Mouse (Mus musculus) neural tube, embryonic 10.5 days (tissue): ENCODE data around the gene Grip1.

Source experiments
- DNase-seq: peaks from one replicate; pipeline ENCODE4 v3.0.0-alpha.2; 2017; ENCODE audit warnings: low spot score; ENCODE audit errors: extremely low spot score

The Grip1 gene

GRCm38 (mm10) chr10:119660677-119661353, 207.2 kb downstream of the Grip1 start:
- DNase-seq = no peak

DNA sequence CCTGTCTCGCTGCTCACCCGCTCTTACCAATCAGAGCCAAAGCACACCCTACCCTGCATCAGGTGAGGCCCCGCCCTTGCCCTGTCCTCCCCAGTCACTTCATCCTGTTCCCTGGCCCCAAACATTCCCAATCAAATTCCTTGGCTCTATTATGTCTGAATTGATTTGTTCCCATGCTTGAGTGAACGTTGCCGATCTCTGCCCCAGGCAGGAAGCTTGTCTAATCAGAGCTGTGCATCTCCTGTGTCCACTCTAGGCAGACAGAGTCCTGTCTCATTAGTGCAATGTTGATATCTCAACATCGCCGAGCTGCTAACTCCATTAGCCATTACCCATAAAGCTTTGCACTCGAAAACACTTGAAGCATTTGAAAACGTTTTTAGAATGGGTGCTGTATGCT, 210.0 kb downstream of the Grip1 start:
- DNase-seq = no peak

GRCm38 (mm10) chr10:119666386-119666785, 212.8 kb downstream of the Grip1 start:
- DNase-seq = no peak

DNA sequence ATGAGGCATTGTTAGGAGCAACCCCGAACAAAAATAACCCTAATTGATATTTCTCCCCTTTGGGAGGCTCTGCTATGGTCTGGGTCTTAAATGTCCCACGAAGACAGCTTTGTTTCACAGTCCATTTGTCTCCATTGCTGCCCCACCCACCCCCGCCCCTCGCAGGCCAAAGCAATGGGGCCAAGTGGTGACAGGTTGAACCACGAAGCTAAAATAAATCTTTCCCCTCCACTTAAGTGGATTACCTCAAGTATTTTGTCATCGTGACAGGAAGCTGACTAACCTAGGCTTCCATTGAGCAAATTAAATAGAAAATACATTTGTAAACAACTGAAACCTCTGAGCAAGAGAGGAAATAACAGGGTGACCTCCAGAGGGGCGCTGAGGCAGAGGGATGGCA, 216.8 kb downstream of the Grip1 start:
- no peak for DNase-seq

GRCm38 (mm10) chr10:119684377-119684826, 230.8 kb downstream of the Grip1 start:
- DNase-seq = no peak

GRCm38 (mm10) chr10:119691358-119692083, 237.9 kb downstream of the Grip1 start:
- DNase-seq = peak; percentile 71

DNA sequence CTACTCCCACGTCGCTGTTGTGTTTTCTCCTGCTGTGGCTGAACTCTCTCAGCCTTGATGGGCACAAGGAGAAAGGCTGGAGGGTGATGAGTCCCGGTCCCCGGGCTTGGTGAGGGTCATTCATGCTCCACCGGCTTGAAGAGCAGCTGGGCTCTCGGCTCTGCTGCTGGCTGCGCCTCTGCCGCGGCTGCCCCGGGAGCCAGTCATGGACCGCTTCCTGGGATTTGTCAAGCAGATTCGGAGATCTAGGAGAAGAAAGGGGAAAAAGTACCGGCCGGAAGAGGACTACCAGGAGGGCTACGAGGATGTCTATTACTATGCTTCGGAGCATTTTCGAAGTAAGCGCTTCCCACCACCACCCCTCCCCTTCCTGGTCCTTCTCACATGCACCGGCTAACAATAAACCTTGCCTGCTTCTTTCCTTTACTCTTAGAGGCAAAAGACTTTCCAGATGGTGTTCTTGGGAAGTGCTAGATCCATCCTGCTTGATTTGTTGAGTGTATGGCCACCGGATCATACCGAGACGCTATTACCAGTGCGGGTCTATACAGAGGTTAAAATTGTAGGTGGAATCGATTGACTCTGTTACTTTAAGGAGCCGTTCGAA, 238.8 kb downstream of the Grip1 start:
- DNase-seq = peak; percentile 64

DNA sequence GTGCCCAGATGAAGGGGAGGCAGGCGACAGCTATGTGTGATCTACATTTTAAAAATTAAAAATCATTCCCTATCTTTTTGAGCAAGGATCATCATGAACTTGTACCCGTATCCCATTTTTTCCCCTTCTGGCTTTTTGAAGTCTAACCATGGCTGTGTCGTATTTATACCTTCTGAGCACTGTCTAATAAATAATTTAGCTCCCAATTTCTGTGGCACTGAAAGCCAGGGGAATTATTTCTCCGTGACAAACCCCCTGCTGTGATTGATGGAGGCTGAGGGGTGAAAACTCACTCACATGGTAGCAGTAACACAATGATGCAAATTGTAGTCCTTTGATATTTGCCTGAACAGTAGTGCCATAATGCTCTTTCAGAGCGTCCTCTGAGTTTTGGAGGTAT, 239.8 kb downstream of the Grip1 start:
- no peak for DNase-seq

DNA sequence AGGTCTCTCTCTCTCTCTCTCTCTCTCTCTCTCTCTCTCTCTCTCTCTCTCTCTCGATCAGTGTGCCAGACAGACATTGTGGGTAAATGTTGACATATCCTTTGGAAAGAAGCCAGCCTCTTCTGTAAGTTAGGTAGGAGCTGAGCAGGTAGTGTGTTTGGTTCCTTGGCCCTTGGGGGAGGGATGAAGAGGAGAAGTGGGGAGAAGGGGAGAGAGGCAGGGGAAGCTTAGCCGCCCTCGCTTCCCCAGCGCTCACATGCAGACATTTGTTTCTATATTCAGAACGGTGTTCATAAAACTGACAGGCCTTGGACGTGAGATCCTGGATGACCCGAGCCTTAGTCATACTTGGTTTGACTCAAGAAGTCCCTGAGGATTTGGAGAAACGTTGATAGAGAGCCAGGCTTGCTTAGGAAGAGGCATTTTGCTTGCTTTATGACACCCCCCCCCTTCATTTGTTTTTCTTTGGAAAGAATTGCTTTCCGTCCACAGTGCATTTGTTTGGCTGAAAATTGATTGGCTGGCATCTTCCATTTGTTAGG, 243.7 kb downstream of the Grip1 start:
- no peak for DNase-seq

- no peak for DNase-seq
Observed at GRCm38 (mm10) chr10:119705348-119705747, 251.7 kb downstream of the Grip1 start.

- no peak for DNase-seq
Observed at GRCm38 (mm10) chr10:119706281-119706680, 252.7 kb downstream of the Grip1 start.

GRCm38 (mm10) chr10:119706983-119707382, 253.4 kb downstream of the Grip1 start:
- no peak for DNase-seq

GRCm38 (mm10) chr10:119721887-119722286, 268.3 kb downstream of the Grip1 start:
- DNase-seq = no peak

GRCm38 (mm10) chr10:119722471-119722870, 268.8 kb downstream of the Grip1 start:
- DNase-seq = no peak

DNA sequence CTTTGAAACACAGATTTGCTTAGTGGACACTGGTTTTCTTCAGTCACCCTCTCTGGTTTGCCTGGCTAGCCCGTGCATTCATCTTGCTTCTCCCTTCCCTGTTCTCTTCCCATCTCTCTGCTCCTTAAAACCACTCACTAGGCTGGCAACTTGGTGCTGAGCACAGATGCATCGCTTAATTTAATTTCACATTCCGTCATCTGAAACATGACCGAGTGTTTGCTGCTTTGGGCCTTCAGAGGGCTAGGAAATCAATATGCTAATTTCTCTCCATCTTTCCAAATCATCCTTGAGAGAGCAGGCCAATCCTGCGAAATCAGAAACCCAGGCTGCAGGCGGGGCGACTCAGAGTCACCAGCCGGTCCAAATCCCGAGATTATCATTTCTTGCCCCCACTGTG, 270.0 kb downstream of the Grip1 start:
- no peak for DNase-seq

- DNase-seq = no peak
Observed at GRCm38 (mm10) chr10:119725363-119725762, 271.7 kb downstream of the Grip1 start.

GRCm38 (mm10) chr10:119725966-119726365, 272.3 kb downstream of the Grip1 start:
- DNase-seq = no peak

DNA sequence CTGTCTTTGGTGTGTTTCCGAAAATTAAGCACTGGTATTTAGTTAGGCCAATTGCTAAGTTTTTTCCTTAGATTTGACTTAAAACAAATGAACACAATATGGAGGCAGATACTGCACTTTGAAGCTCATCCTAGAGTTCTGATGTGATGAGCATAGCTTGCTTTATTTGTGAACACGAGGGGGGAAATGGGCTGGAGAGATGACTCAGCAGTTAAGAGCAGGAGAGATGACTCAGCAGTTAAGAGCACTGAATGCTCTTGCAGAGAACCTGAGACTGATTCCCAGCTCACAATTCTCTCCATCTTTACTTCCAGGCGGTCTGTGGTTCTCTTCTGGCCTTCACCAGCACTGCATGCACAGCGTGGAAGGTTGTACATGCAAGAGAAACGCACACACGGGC, 273.3 kb downstream of the Grip1 start:
- DNase-seq = no peak

- no peak for DNase-seq
Observed at GRCm38 (mm10) chr10:119730206-119730605, 276.6 kb downstream of the Grip1 start.

DNA sequence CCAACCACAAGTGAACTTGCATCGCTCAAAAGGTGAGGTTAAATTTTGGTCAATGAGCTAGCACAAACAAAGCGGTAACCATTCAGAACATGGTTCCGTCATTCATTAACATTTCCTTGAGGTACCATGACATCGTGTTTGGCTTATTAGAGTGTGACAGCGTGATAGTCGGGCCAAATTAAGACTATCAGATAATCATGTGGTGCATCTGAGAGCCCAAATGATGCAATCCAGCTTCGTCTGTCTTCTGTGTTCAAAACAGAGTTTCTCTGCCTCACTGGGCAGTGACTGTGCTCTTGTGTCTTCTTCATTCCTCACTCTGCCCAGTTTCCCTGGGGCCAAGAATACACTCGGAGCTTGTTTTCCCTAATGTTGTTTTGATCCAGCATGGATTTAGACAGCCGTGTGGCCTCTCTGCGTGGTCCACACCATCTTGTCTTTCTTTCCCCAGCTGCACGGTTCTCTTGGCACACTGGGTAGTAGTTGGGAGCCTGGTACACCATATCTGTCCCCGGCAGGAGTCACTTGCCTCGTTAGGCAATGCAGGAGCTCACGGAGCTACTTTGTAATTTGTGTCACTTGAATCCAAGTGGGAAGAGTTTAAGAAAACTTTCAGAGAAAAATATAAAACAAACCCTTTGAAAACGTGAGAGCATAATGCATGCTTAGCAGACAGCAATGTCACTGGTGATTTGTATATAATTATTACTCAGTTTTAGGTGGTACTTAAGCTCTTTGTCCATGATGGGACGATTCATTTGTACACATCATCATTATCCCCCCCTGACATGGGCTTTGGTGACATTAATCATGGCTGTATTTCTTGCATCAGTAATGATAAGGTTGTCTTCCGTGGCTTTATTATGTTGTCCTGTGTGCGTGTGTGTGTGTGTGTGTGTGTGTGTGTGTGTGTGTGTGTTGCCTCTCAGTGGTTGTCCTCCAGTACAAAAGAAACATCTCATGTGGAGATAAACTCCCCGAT, 281.7 kb downstream of the Grip1 start:
- DNase-seq = no peak

DNA sequence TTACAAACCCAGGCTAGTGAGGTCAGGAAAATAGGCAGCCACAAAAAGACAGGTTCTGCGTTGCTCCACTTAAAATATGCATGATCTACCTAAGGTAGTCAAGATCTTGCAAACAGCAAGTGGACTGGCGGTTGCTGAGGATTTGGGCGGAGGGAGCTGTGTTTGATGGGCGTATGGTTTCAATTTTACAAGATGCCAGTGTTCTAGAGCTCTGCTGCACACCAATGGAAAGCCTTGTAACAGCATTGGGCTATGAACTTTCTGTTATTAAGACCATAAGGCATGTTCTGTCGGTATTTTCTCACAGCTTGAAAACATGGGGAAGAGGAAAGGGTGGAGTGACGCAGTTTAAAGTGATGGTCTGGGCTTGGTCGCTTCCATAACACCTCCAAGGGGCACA, 285.8 kb downstream of the Grip1 start:
- no peak for DNase-seq
